Mouse (Mus musculus) adrenal gland, adult 8-10 months (tissue): ENCODE measurements around the gene Cct5. TPM values are rescaled to one million over a fixed set of nuclear protein-coding genes. Genes with fewer than 3 reads are reported as not detected.
"Not testable (repeated sequence)": the region's sequence is repeated elsewhere in the genome, so short reads cannot be mapped to it uniquely, and the experiment has no call there.

Source experiments
- DNase-seq: peaks from one replicate; pipeline ENCODE4 v3.0.0; 2022
- total RNA-seq, 4 experiments: library from RNA; stranded (reverse); gene quantifications; 2 replicates each; pipeline ENCODE4 v1.2.4; 2022

Cct5 gene
- total RNA-seq, 4 experiments from 2014 or later, result 232 to 302 (median 271) TPM

GRCm38 (mm10) chr15:31599834-31600233, 1.8 kb downstream of the Cct5 start:
- DNase-seq, result no peak

GRCm38 (mm10) chr15:31595651-31596050, 6.0 kb downstream of the Cct5 start:
- DNase-seq, result no peak

- DNase-seq, result no peak
Observed at GRCm38 (mm10) chr15:31594260-31594659, 7.3 kb downstream of the Cct5 start.

GRCm38 (mm10) chr15:31592531-31592930, 9.1 kb downstream of the Cct5 start:
- no peak for DNase-seq

GRCm38 (mm10) chr15:31590176-31590575, 11.4 kb downstream of the Cct5 start:
- no peak for DNase-seq

- no peak for DNase-seq
Observed at GRCm38 (mm10) chr15:31588989-31589640, 12.5 kb downstream of the Cct5 start.

- DNase-seq, result no peak
Observed at GRCm38 (mm10) chr15:31587789-31588188, 13.8 kb downstream of the Cct5 start.

- peak; percentile 80 for DNase-seq
Observed at GRCm38 (mm10) chr15:31586519-31586918, 15.1 kb downstream of the Cct5 start.

GRCm38 (mm10) chr15:31586088-31586487, 15.5 kb downstream of the Cct5 start:
- no peak for DNase-seq

- no peak for DNase-seq
Observed at GRCm38 (mm10) chr15:31585238-31585637, 16.4 kb downstream of the Cct5 start.

GRCm38 (mm10) chr15:31583304-31584085, 18.1 kb downstream of the Cct5 start:
- DNase-seq, result peak; percentile 89

GRCm38 (mm10) chr15:31581086-31581485, 20.5 kb downstream of the Cct5 start:
- DNase-seq, result not testable (repeated sequence)

GRCm38 (mm10) chr15:31576076-31576475, 25.5 kb downstream of the Cct5 start:
- no peak for DNase-seq

- no peak for DNase-seq
Observed at GRCm38 (mm10) chr15:31573692-31574091, 27.9 kb downstream of the Cct5 start.

GRCm38 (mm10) chr15:31573287-31573686, 28.3 kb downstream of the Cct5 start:
- DNase-seq, result no peak

- no peak for DNase-seq
Observed at GRCm38 (mm10) chr15:31571906-31572722, 29.5 kb downstream of the Cct5 start.

- no peak for DNase-seq
Observed at GRCm38 (mm10) chr15:31570959-31571358, 30.6 kb downstream of the Cct5 start.

- DNase-seq, result peak; percentile 71
Observed at GRCm38 (mm10) chr15:31569325-31570022, 32.1 kb downstream of the Cct5 start.

GRCm38 (mm10) chr15:31568581-31568996, 33.0 kb downstream of the Cct5 start:
- DNase-seq, result peak; percentile 69

GRCm38 (mm10) chr15:31567431-31567830, 34.2 kb downstream of the Cct5 start:
- DNase-seq, result no peak

- no peak for DNase-seq
Observed at GRCm38 (mm10) chr15:31565786-31566185, 35.8 kb downstream of the Cct5 start.

- DNase-seq, result peak; percentile 56
Observed at GRCm38 (mm10) chr15:31565184-31565583, 36.4 kb downstream of the Cct5 start, which contains the start of gene Cmbl. Gene Cmbl (plus strand): TSS chr15:31565389.
